Mouse (Mus musculus) kidney, embryonic 15.5 days (tissue): ENCODE results near the gene Anp32a. TPM values are rescaled to one million over a fixed set of nuclear protein-coding genes. Genes with fewer than 3 reads are reported as not detected.

Source experiments
- ATAC-seq: fragments of 200-750 bp; cut with Nextera tagmentation; replicated peaks from 2 replicates; pipeline ENCODE4 v1.8.0; 2017; ENCODE audit warnings: moderate TSS enrichment; ENCODE audit not compliant: low FRiP score
- H3K27ac ChIP-seq: fragments of 300-500 bp; sonication (generic); 2 replicates; pipeline ENCODE4 v1.5.1; 2015; ENCODE audit warnings: mild to moderate bottlenecking, inconsistent platforms
- H3K27me3 ChIP-seq: fragments of 300-500 bp; sonication (generic); 2 replicates; pipeline ENCODE4 v1.6.1; 2015; ENCODE audit warnings: inconsistent platforms
- H3K36me3 ChIP-seq: fragments of 300-500 bp; sonication (generic); 2 replicates; pipeline ENCODE4 v1.6.1; 2015; ENCODE audit warnings: inconsistent platforms
- H3K4me1 ChIP-seq: fragments of 300-500 bp; sonication (generic); 2 replicates; pipeline ENCODE4 v1.6.1; 2015; ENCODE audit warnings: inconsistent platforms
- H3K4me2 ChIP-seq: fragments of 300-500 bp; sonication (generic); 2 replicates; pipeline ENCODE4 v1.6.1; 2015; ENCODE audit warnings: moderate library complexity, mild to moderate bottlenecking, inconsistent platforms
- H3K4me3 ChIP-seq: fragments of 300-500 bp; sonication (generic); replicated peaks from 2 replicates; pipeline ENCODE4 v1.5.1; 2015; ENCODE audit warnings: mild to moderate bottlenecking, inconsistent platforms
- H3K9ac ChIP-seq: fragments of 300-500 bp; sonication (generic); 2 replicates; pipeline ENCODE4 v1.6.1; 2015; ENCODE audit warnings: mild to moderate bottlenecking, inconsistent platforms
- H3K9me3 ChIP-seq: fragments of 300-500 bp; sonication (generic); replicated peaks from 2 replicates; pipeline ENCODE4 v1.6.1; 2016; ENCODE audit warnings: inconsistent platforms
- WGBS: fragments of 180-500 bp; shearing (Covaris S2); methylation state at CpG from one replicate; pipeline ENCODE4 v1.1.7; 2015; ENCODE audit warnings: mixed read lengths; 5-methylcytosine and 5-hydroxymethylcytosine counted together
- polyA plus RNA-seq: library from polyadenylated mRNA; unstranded; fragments of >200 nt; fragmentation: Nextera tagmentation; extraction: Ambion mirVana; gene quantifications from 2 replicates; pipeline ENCODE4 v1.2.1, GENCODE M21; 2015

The Anp32a gene
- polyA plus RNA-seq, 1 experiment from 2014 or later = 225 TPM

DNA sequence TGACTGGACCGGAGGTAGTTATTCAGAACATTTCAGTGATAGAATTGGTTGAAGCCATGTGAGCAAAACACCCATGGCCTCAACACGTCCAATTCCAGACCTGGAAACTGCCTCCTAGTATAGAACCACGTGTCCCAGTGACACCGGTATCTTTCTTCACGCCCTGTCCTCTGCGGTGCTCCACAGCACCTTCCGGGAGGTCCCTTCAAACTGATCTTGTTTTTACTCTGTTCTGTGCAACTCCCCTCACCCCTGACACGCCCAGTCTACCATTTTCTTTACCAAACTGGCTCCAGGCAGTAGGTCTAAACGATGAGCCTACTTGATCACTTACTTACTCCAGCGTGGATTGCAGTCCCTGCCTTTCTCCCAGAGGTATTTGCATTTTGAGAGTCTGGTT, 7.0 kb downstream of the Anp32a start:
- Histone ChIP-seq H3K27ac (no peak overlapping the region), H3K9ac (no peak overlapping the region), H3K27me3 (no peaks in the 10 kb centered on the region), H3K4me1 (peaks cover 74% of the 10 kb centered on the region), H3K4me2 (no peak overlapping the region), H3K9me3 (no peaks in the 10 kb centered on the region), H3K4me3 (no peak overlapping the region), H3K36me3 (no peaks in the 10 kb centered on the region)
- 78% methylated on average over 10 of the region's 10 CpGs for WGBS
- no peak for ATAC-seq

DNA sequence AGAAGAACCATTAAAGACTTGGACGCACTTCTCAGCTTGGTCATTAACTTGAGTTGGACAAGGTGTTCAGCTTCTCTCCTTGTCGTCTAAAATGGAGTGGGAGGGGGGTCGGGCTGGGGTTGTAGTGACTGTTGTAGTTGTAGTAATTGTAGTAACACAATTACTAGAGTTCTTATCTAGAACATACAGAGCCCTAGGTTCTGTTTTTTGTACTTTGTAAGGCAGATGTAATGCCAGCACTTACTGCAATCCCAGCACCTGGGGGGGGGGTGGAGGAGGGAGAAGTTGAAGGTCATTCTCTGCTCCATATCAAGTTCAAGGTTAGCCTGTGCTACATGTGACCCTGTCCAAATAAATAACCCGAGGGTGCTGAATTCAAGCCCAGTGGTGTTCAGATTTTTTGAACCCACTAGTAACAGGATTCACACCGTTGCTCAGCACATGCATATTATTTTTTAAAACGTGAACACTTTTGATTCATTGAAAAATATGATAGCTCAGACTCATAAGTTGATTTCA, 7.4 kb downstream of the Anp32a start:
- WGBS = 51% methylated on average over 6 of the region's 6 CpGs
- Histone ChIP-seq H3K27me3 (no peaks in the 10 kb centered on the region), H3K27ac (no peak overlapping the region), H3K4me1 (peaks cover 78% of the 10 kb centered on the region), H3K36me3 (no peaks in the 10 kb centered on the region), H3K4me3 (no peak overlapping the region), H3K9ac (no peak overlapping the region), H3K4me2 (no peak overlapping the region), H3K9me3 (no peaks in the 10 kb centered on the region)
- no peak for ATAC-seq

DNA sequence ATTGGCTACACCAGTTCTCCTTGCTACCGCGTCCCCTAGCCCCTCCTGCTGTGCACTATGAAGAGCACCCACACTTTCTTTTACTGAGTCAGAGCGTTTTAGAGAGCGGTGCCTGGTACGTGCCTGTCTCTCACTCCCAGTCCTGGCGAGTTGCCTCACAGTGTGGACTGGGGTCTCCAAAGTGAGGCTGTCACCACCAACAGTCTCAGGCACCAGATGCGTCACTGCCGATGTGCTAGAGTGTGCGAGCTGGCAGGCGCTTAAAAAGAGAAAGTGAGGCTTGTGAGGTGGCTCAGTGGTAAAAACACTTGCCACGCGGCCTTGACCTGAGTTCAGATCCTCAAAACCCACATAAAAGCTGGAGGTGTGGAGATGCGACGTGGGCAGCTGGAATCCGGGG, 8.2 kb downstream of the Anp32a start:
- Histone ChIP-seq H3K4me3 (no peak overlapping the region), H3K27me3 (no peaks in the 10 kb centered on the region), H3K9me3 (no peaks in the 10 kb centered on the region), H3K9ac (no peak overlapping the region), H3K4me2 (no peak overlapping the region), H3K4me1 (peaks cover 84% of the 10 kb centered on the region), H3K36me3 (no peaks in the 10 kb centered on the region; the same call in 1 of the 2 replicates), H3K27ac (0 out of 2 replicates have a peak overlapping the region, but pooled peaks have one; percentile 15)
- ATAC-seq = no peak
- WGBS = 76% methylated on average over 15 of the region's 15 CpGs

DNA sequence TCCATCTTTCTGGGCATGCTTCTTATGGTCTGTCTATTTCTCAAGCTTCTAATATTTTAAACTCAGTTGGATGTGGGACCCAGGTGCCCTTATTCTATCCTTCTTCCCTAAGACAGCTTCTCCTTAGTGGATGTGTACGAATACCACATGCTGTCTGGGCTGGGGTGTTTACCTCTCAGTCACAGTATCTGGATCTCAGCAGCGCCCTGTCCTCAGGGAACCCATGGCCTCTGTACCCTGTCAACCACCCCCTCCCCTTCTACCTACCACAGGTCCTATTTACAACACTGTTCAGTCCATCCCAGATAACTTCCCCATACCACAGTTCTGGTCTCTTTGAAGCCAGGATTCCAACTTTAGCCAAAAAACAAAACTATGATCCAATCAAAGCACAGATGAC, 9.6 kb downstream of the Anp32a start:
- 58% methylated on average over 2 of the region's 2 CpGs for WGBS
- Histone ChIP-seq H3K27me3 (no peaks in the 10 kb centered on the region), H3K4me1 (peaks cover 83% of the 10 kb centered on the region), H3K9ac (no peak overlapping the region), H3K36me3 (peaks cover 7% of the 10 kb centered on the region; the same call in 1 of the 2 replicates), H3K27ac (peak overlapping the region; percentile 73), H3K4me3 (no peak overlapping the region), H3K9me3 (no peaks in the 10 kb centered on the region), H3K4me2 (no peak overlapping the region)
- ATAC-seq = no peak

DNA sequence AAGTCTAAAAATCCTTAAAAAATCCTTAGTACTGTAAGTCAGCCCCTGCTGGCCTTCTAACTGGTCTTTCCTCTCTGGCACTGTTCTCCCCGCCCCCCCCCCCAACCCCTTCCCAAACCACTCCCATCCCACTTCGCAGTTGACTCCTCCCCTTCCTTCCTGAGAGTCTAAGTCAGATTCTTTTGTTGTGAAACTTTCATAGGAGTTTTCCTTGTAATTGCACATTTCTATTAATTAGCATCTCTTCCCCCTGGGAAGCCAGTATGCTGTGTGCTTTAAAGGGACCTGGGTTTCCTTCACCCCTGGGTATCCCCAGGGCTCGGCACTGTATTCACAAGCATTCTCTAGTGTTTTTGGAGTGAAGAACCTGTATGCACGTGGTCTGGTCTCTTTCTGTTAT, 10.1 kb downstream of the Anp32a start:
- Histone ChIP-seq H3K27me3 (no peaks in the 10 kb centered on the region), H3K27ac (peak overlapping the region; percentile 78), H3K9me3 (no peaks in the 10 kb centered on the region), H3K4me1 (peaks cover 83% of the 10 kb centered on the region), H3K9ac (no peak overlapping the region), H3K4me2 (peak overlapping the region; percentile 41; the same call in 1 of the 2 replicates), H3K36me3 (peaks cover 12% of the 10 kb centered on the region; the same call in 1 of the 2 replicates), H3K4me3 (no peak overlapping the region)
- WGBS = 34% methylated on average over 4 of the region's 4 CpGs
- ATAC-seq = no peak

DNA sequence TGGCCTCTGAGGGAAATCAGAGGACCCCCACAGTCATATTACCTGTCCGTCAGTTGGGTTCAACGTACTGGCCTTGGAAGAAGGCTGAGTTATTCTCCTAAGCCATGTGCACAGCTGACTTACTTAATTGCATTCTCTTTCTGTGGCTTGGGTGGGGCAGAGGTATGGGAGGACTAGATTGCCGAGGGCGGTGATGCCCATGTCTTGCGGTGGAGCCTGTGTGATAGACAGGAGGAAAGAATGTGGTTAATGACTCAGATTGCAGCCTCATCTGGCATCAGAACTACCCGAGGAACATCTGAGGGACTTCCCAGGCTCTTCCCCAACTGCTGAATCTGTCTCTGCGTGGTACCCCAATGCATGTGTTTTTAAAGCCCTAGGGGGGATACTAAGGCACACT, 12.7 kb downstream of the Anp32a start:
- no peak overlapping the region for H3K4me2 ChIP-seq
- H3K9me3 ChIP-seq = no peaks in the 10 kb centered on the region
- ATAC-seq = no peak
- H3K27ac ChIP-seq = 0 out of 2 replicates have a peak overlapping the region, but pooled peaks have one; percentile 15
- H3K36me3 ChIP-seq = peaks cover 22% of the 10 kb centered on the region
- H3K4me1 ChIP-seq = peaks cover 65% of the 10 kb centered on the region
- H3K27me3 ChIP-seq = no peaks in the 10 kb centered on the region
- H3K4me3 ChIP-seq = no peak overlapping the region
- 67% methylated on average over 7 of the region's 7 CpGs for WGBS
- no peak overlapping the region for H3K9ac ChIP-seq

DNA sequence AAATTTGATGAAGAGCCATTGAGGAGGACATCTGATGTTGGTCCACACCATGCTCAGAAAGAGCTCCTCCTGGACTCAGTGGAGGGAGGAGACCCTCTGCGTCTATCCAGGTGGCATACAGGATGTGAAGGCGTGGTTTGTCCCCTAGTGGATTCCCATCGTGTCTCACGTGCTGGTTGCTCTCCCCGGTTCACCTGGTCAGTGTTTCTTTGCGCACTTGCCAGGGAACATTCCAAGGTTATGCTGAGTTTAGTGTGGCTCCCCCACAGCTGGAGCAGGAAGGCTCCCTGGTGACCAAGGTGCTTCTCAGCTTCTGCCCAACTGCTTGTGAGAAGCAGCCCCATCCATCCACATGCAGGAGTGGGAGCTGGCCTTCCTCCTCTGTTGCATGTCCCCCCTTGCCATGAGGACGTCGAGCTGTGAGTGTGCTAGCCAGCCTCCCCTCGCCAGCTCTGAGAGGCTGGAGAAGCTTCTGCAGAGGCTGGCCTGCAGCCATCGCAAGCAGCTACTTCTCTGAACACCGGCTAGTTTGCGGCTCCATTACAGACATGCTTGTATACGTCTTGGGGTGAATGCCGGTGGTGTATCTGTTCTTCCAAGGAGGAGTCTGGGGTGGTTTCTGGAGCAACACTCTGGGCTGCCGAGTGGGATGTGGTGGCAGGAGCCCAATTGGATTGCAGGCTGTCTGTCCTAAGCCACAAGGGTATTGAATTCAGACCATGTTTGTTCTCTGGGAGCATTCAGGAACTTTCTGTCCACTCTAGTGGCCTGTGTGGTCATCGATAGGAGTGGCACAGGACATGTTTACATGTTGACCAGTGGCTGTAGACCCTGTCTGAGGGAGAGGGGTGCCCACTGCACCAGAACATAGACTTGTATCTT, 14.0 kb downstream of the Anp32a start:
- peaks cover 65% of the 10 kb centered on the region for H3K4me1 ChIP-seq
- H3K36me3 ChIP-seq = peaks cover 29% of the 10 kb centered on the region
- H3K27me3 ChIP-seq = no peaks in the 10 kb centered on the region
- no peak overlapping the region for H3K9ac ChIP-seq
- no peak for ATAC-seq
- H3K9me3 ChIP-seq = no peaks in the 10 kb centered on the region
- H3K4me3 ChIP-seq = no peak overlapping the region
- WGBS = 83% methylated on average over 16 of the region's 16 CpGs
- H3K4me2 ChIP-seq = no peak overlapping the region
- H3K27ac ChIP-seq = no peak overlapping the region

DNA sequence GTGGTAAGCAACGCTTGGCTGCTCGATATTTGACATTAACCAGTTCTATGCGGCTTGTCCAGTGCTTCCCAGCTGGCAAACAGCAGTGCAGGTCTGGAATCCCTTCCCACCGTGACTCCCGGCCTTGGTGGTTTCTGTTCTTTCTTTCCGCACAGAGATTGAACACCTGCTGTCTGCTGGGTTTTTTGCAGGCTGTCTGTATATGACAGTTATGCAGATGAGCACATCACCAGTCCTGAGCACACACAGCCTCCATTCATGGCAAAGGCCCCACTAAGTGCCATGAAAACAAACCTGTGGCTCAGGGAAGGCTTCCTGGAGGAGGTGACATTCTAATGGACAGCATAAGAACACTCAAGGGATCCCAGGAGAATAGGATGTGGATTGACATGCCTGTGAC, 14.7 kb downstream of the Anp32a start:
- H3K27me3 ChIP-seq = no peaks in the 10 kb centered on the region
- no peak for ATAC-seq
- H3K27ac ChIP-seq = no peak overlapping the region
- H3K4me3 ChIP-seq = no peak overlapping the region
- H3K9ac ChIP-seq = no peak overlapping the region
- no peak overlapping the region for H3K4me2 ChIP-seq
- no peaks in the 10 kb centered on the region for H3K9me3 ChIP-seq
- peaks cover 65% of the 10 kb centered on the region for H3K4me1 ChIP-seq
- 79% methylated on average over 6 of the region's 6 CpGs for WGBS
- H3K36me3 ChIP-seq = peaks cover 29% of the 10 kb centered on the region

DNA sequence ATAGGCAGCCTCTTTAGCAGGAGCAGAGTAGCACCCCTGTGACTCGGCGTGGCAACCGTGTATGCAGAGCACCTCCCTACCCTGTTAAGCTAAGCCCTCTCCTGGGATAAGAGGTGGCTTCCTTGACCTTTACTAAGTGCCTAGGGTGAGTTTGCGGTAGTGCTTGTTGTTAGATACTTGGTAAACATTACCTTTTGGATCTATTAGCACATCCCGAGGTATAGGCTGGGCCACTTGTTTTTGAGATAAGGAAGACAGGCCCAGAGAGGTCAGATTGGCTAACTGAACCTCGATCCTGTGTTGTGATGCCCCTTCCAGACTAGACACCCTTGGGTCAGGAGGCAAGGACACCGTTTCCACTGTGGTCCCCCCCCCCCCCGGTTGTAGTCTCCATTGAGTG, 16.5 kb downstream of the Anp32a start:
- Histone ChIP-seq H3K4me1 (peaks cover 72% of the 10 kb centered on the region), H3K36me3 (peaks cover 29% of the 10 kb centered on the region), H3K27ac (no peak overlapping the region), H3K4me3 (no peak overlapping the region), H3K27me3 (no peaks in the 10 kb centered on the region), H3K4me2 (no peak overlapping the region), H3K9me3 (no peaks in the 10 kb centered on the region), H3K9ac (no peak overlapping the region)
- no peak for ATAC-seq
- 90% methylated on average over 8 of the region's 8 CpGs for WGBS

DNA sequence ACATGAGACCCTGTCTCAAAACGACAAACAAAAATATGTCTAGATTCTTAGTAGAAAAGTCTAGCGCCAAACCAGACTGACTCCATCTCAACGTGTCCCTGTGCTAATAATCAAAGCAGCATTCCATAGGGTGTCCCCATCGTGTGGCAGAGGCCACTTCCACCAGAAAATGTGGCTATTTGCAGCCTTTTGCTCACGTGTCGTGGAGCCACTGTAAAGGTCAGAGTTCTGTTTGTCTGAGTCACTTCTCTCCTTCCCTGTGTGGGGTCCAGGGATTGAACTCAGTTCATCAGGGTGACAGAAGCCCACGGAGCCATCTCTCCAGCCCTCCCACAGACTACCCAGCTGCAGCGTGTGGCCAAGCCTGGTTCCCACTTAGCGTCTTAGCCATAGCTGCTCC, 17.8 kb downstream of the Anp32a start:
- Histone ChIP-seq H3K4me2 (no peak overlapping the region), H3K4me1 (peaks cover 76% of the 10 kb centered on the region), H3K27me3 (no peaks in the 10 kb centered on the region), H3K27ac (no peak overlapping the region), H3K4me3 (no peak overlapping the region), H3K36me3 (peaks cover 29% of the 10 kb centered on the region), H3K9ac (no peak overlapping the region), H3K9me3 (no peaks in the 10 kb centered on the region)
- WGBS = 60% methylated on average over 9 of the region's 9 CpGs
- no peak for ATAC-seq

DNA sequence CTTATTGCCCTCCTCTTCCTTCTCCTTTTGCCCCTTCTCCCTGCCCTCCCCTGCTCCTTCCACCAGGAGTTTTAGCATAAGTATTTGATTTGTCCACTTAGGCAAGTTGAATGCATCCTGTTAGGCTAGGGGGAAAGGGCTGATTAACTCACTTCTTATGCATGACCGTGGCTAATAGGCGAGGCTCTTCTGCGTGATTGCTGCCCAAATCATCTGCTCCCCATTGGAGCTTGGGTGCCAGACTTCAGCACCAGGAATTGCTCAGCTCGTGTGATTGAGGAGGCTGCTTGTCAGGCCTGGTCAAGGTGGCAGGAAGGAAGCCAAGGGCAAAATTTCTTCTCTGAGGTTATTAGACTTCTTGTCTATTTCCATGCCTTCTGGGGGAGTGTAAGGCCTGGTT, 19.8 kb downstream of the Anp32a start:
- no peak for ATAC-seq
- Histone ChIP-seq H3K4me3 (no peak overlapping the region), H3K4me2 (no peak overlapping the region), H3K36me3 (peaks cover 20% of the 10 kb centered on the region), H3K27me3 (no peaks in the 10 kb centered on the region), H3K9ac (no peak overlapping the region), H3K27ac (peak overlapping the region; percentile 52), H3K9me3 (no peaks in the 10 kb centered on the region), H3K4me1 (peaks cover 79% of the 10 kb centered on the region)
- WGBS = 45% methylated on average over 4 of the region's 4 CpGs

DNA sequence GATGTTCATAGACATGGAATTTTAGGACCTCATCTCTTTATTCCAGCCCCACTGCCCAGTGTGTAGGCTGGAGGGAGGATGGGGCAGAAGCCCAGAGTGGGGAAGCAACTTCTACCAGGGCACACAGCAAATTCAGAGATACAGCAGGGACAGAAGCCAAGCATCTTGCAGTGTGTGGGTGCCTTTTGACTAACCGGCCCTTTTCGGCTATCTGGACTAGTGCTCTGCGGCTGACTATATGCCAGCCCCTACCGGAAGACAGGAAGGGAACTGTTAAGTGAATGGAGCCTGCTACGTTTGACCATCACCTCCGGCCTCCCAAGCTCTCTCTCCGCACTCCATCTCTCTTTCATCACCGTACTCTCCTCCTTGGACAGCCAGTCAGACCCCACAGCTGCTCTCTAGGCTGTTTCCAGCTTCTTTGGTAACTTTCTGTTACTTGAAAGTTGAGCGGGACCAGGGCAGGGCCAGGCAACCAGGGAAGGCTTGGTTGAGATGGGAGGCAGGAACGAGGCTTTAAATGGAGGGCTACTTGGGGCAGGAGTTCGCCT, 21.8 kb downstream of the Anp32a start:
- H3K9ac ChIP-seq = 0 out of 2 replicates have a peak overlapping the region, but pooled peaks have one; percentile 31
- H3K4me2 ChIP-seq = peak overlapping the region; percentile 64
- 29% methylated on average over 11 of the region's 11 CpGs for WGBS
- H3K4me3 ChIP-seq = peak overlapping the region; percentile 34
- peaks cover 12% of the 10 kb centered on the region for H3K36me3 ChIP-seq
- H3K27me3 ChIP-seq = no peaks in the 10 kb centered on the region
- no peaks in the 10 kb centered on the region for H3K9me3 ChIP-seq
- peaks cover 96% of the 10 kb centered on the region for H3K4me1 ChIP-seq
- no peak for ATAC-seq
- H3K27ac ChIP-seq = peak overlapping the region; percentile 84
